Mouse (Mus musculus) limb, embryonic 15.5 days (tissue): ENCODE measurements around the gene Lce3c. TPM values are rescaled to one million over a fixed set of nuclear protein-coding genes. Genes with fewer than 3 reads are reported as not detected.

Experiments
- polyA plus RNA-seq: library from polyadenylated mRNA; unstranded; fragments of >200 nt; fragmentation: Nextera tagmentation; extraction: Ambion mirVana; gene quantifications from 2 replicates; pipeline ENCODE4 v1.2.1, GENCODE M21; 2015

The Lce3c gene
- polyA plus RNA-seq, 1 experiment from 2014 or later, result 11.3 TPM

Other genes with a start within 250 kb of the Lce3c start
- gene Lce1e, start 235.4 kb upstream of the Lce3c start, polyA plus RNA-seq, result 0.84 and 3.9 TPM in 2 replicates
- gene Lce1f, start 224.1 kb upstream of the Lce3c start, polyA plus RNA-seq, result 1.5 and 5.1 TPM in 2 replicates
- not detected in 2 replicates for gene Gm38119, start 205.4 kb upstream of the Lce3c start, polyA plus RNA-seq
- 0.97 and 2.9 TPM in 2 replicates for gene Lce1g, start 192.1 kb upstream of the Lce3c start, polyA plus RNA-seq
- gene Lce1h, start 179.4 kb upstream of the Lce3c start, polyA plus RNA-seq, result 0.73 and 2.0 TPM in 2 replicates
- gene Lce1i, start 165.6 kb upstream of the Lce3c start, polyA plus RNA-seq, result 2.0 and 6.3 TPM in 2 replicates
- gene Lce1j, start 154.0 kb upstream of the Lce3c start, polyA plus RNA-seq, result 0.91 and 1.7 TPM in 2 replicates
- gene Lce1k, start 136.6 kb upstream of the Lce3c start, polyA plus RNA-seq, result 1.3 TPM in 1 of 2 replicates, not detected in the other
- gene Kprp, start 117.2 kb upstream of the Lce3c start, polyA plus RNA-seq, result 1.2 and 5.7 TPM in 2 replicates
- 1.8 and 5.4 TPM in 2 replicates for gene Lce1l, start 93.2 kb upstream of the Lce3c start, polyA plus RNA-seq
- 1.1 and 4.7 TPM in 2 replicates for gene 2310050C09Rik, start 74.3 kb upstream of the Lce3c start, polyA plus RNA-seq
- 0.60 TPM in 1 of 2 replicates, not detected in the other for gene Lce3a, start 18.3 kb upstream of the Lce3c start, polyA plus RNA-seq
- gene Lce3b, start 11.5 kb upstream of the Lce3c start, polyA plus RNA-seq, result not detected in 2 replicates
- gene Lce3d, start 12.9 kb downstream of the Lce3c start, polyA plus RNA-seq, result not detected in 2 replicates
- gene Lce3e, start 22.6 kb downstream of the Lce3c start, polyA plus RNA-seq, result 0.66 TPM in 1 of 2 replicates, not detected in the other
- 58.4 and 77.7 TPM in 2 replicates for gene Lce3f, start 47.7 kb downstream of the Lce3c start, polyA plus RNA-seq
- 33.4 and 55.3 TPM in 2 replicates for gene Crct1, start 71.2 kb downstream of the Lce3c start, polyA plus RNA-seq
- 2.3 and 24.6 TPM in 2 replicates for gene Lce1m, start 74.6 kb downstream of the Lce3c start, polyA plus RNA-seq
- not detected in 2 replicates for gene Gm4858, start 124.3 kb downstream of the Lce3c start, polyA plus RNA-seq
- gene Crnn, start 200.3 kb downstream of the Lce3c start, polyA plus RNA-seq, result 2.9 and 3.1 TPM in 2 replicates